Mouse (Mus musculus): ENCODE measurements around the gene Wfdc3.

Wfdc3 gene

DNA sequence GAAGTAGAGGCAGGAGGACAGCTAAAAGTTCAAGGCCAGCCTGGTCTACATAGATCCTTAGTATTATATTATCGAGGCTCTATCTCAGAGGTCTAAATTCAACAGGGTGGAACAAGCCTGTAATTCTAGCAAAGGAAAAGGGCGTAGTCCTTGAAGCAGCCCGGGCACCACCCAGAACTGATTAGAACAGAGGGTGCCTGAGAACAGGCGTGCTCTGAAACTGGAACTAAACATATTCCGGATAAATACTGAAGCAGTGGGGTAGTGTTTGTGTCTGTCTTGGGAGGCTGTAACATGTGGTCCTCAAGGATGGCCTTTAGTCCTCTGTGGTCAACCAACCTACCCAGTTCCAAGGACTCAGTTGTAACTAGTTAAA is 28.2 kb upstream of the Wfdc3 start:
- DNase-seq: no peak

DNA sequence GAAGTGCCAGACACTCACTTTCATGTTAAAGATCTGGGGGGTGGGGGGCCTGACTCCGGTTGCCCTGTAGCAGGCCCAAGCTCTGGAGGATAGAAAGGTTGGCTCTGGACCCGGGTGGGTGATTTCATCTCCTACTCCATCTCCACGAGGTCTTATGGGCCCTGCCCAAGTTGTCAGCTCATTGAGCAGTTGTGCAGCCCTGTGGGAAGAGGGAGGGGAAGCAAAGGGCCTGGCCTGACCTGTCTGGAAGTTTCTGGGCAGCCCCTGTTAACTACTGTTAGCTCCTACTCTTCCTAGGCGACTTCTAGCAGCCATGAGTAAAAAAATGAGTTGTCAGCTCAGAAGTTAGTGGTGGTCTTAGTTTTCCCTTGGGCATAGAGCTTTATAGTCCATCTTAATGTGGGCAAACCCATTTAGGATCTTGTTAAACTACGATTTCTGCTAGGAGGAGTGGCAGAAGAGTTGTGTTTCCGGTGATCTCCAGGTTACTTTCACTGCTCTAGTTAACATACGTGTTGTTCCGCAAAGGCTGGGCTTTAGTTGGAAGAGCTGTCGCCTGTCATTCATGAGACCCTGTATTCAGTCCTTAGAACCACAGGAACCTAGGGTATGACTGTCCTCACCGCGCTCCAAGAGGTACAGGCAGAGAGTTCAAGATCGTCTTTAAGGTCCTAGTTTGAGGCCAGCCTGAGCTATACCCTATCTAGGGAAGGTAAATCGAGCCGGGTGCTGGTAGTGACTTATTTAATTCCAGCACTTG is 27.7 kb upstream of the Wfdc3 start:
- DNase-seq: no peak

DNA sequence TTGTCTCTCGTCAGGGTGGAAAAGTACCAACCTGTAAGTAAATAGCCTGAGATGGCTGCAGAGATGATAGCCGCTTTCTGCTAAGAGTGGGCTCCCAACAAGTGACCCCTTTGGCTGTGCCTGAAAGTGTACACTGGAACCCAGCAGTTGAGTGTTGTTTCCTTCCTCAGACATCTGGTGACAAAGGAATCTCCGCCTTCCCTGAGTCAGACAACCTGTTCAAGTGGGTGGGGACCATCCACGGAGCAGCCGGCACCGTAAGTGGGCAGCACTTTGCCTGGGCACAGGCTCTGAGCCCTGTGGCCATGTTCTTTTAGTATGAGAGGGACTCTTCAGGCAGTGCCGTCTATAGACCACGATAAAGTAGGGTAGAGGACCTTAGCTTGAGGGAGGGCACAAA is 25.4 kb upstream of the Wfdc3 start:
- no peak for DNase-seq

DNA sequence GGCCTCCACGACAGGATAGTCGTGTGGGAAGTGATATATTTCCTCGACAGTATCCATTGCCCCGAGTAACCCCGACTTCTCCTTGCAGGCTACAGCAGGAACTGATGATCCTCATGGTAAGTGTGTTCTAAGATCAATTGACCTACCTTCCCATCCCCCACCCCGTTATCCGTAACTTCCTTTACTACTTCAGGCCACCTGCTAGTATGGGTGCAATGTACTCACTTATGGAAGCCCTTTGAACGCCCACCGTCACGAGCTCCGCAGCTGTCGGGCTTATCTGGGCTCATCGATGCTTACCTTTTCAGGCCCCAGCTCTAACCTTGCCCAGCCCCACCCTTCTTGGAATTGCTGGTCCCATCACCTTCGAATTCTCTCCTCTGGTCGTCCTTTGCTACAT is 24.5 kb upstream of the Wfdc3 start:
- DNase-seq: no peak

DNA sequence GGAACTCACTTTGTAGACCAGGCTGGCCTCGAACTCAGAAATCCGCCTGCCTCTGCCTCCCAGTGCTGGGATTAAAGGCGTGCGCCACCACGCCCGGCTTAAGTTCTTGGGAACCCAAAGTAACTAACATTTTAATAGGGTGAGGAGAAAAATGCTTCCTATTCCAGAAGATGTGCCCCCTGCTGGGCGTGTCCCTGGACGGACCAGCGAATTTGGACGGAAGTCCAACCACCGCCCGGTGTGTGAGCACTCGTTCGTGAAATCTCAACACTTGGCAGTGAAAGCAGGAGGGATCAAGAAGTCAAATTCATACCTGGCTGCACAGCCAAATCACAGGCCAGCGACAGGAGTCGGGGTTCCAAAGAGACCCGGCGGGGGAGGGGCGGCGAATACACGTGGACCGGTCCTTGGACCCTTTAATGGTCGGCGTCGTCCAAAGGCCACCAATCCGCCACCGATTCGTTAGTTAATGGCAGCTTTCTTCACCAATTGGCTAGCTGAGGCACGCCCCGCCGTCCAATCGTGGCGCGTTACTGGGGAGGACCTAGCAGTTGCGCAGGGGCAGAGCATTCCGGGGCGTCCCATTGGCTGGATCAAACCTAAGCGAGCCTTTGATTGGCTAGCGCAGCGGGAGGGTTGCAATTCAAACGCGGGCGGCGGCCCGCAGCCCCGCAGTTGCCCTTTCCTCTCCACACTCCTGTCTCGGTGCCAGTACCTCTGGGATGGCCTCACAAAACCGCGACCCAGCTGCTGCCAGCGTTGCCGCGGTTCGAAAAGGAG is 23.7 kb upstream of the Wfdc3 start, which contains the start of gene Ube2c:
TSS of gene Ube2c (plus strand) at position 641 of the 780 bp plus-strand sequence.
- DNase-seq: peak; percentile 100

DNA sequence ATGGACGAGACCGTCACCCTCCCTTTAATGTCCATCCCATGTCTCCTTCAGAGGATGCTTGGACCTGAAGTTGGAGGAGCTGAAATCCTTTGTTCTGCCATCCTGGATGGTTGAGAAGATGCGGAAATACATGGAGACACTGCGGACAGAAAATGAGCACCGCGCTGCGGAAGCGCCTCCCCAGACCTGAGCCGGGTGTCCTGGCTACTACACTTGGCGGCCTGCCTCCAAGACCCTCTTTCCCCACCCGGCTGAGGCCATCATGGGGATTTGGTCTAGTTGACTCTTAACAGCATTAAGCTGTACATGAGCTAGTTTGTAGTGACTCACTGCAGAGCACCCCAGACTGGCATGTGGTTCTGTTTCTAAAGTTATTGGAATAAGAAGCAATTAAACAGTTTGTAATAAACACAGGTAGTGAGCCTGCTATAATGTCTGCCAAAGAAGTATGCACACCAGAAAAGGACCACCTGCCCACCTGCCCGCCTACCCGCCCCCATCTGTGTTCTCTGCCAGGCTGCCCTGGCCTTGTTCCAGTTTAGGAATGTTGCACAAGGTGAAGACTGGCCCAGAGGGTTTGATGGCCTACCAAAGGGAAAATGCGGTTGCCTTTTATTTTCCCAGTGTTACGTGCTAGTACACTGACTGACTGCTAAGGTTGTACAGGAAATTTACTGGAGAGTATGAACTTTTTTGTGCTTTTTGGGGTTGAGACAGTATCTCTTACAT is 22.2 kb upstream of the Wfdc3 start:
- DNase-seq: no peak

DNA sequence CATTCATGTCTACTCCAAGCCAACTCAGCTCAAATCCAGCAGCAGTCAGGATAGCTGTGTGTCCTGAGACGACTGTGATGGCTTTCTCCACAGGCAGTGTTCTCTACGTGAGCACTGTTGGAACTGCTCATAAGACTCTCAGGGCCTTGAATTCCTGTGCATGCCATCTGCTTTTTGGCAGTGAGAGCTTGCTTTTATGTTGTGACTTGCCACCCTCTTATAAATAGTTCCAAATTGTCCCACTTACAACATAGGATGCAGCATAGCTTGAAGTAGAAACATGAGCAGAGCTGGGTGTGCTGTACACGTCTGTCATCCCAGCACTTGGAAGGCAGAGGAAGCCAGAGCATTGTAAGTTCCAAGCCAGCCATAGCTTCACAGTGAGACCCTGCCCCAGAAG is 20.1 kb upstream of the Wfdc3 start:
- DNase-seq: no peak

DNA sequence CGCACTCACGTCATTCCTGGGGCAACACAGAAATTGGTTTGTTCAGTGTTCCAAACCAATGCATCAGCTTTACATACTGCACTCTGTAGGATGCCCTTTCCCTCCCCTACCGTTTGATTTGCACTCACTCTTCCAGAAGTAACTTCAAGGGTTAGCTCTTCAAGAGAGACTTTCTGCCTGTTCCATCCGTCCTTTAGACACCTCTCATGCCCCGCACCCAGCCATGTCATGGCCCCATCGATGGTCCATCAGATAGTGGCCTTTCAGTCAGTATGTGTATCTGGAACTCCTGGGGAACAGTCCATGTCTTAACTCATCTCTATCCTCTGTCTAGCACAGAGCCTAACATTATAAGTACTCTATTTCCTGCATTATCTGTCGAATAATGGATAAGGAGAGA is 16.9 kb upstream of the Wfdc3 start:
- peak; percentile 70 for DNase-seq

DNA sequence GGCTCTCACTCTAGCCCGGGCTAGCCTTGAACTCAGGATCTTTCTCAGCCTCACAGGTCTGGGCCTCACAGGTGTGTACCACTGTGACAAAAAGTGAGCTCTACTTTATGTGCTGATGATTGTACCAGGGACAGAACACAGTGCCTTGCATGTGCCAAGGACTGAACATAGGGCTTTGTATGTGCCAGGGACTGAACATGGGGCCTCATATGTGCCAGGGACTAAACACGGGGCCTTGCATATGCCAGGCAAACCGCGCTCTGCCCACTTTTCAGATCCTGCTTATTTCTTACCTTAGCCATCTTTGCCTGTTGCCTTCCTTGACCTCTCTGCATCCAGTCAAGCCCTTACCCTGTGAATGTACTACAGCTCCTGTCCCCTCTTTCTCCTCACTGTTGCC is 16.2 kb upstream of the Wfdc3 start:
- peak; percentile 70 for DNase-seq

DNA sequence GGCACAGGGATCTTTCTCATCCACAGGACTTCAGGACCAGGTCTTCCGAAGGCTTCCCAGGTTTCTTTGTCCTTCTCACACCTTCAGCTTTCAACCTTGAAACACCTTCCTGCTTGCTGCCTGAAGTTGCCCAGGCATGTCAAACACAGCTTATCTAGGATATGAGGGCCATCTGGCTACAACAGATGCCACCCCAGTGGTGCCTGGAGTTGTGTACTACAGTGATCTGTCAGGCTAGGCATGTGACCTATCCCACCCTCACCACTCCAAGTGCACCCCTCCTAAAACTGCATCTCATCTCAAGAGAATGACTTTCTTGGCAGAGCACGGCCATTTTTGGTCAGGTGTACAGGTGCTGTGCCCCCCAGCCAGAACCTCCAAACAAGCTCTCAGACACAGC is 15.8 kb upstream of the Wfdc3 start:
- peak; percentile 89 for DNase-seq

DNA sequence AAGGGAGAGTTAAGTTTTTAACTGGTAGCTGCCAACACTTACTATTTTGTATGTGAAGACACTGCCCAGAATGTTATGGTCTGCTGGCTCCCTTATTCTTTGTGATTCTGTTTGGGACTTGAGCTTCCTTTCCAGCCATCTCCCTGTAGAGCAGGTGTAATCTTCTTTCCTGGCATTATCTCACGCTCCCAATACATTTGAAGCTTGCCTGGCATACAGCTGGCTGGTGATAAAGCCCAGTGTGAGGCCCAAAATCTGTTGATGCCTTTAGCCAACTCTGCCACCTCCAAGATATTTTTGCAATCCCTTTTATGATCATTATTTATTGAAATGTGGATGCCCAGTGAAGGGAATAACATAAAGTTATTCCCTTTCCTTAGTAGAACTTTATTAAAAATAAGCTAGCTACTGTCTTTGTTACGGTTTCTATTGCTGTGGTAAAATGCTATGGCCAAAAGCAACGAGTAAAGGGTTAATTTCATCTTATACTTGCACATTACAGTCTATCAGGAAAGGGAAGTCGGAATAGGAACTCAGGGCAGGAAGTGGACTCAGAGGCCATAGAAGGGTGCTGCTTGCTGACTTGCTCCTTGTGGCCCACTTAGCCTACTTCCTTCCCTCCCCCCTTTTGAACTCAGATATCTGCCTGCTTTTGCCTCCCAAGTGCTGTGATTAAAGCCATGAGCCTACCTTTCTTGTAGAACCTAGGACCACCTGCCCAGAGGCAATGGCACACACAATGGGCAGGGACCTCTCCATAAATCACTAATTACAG is 14.5 kb upstream of the Wfdc3 start:
- no peak for DNase-seq

DNA sequence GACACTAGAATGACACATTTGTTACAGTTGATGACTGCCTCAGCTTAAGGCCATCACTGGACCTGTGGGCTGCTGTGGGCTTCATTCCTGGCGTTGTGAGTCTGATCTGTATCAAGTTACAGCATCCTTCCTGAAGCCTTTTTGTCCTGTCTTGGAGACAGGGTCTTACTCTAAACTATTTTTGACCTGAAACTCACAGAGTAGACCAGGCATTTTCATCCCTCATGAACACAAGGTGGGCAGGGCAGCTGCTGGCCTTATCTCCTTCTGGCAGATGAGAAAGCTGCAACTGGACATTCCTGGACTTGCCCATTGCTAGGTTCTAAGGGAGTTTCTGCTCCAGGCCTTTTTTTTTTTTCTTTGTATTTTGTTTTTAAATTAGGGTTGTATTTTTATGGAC is 13.0 kb upstream of the Wfdc3 start:
- peak; percentile 77 for DNase-seq

DNA sequence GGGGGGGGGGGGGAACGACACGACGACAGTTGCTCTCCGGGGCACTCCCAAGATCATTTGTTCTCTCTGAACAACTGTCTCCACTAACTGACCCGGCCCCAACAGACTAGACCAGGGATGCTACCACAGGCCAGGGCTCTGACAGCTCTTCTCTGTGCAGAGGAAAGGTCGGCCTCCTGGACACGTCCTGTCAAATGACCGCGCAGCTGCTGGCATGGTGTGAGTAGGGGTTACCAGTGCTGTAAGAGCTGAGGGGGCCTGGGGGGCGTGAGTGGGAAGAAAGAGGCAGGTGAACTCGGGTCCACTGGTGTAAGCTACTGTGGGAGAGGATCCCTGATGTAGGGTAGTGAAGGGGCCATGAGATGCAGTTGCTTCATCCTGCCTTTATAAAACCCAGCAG is 12.1 kb upstream of the Wfdc3 start:
- DNase-seq: peak; percentile 91

DNA sequence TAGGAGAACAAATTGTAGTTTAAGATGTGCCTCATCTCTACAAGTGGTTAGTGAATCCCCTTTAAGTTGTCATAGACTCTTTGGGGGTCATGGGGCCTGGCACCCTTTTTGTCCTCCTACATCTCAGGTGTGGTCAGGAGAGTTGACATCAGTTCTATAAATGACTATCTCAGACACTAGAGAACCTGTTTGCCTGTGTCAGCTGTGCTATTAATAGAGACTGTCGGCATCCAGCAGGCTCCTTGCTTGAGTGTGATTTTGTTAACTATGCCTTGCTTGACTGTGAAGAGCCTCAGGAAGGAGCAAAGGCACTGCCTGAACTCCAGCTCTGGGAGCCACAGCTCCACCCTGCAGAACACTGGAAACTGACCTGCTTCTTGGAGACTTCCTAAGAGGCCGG is 9.1 kb upstream of the Wfdc3 start:
- DNase-seq: peak; percentile 95

DNA sequence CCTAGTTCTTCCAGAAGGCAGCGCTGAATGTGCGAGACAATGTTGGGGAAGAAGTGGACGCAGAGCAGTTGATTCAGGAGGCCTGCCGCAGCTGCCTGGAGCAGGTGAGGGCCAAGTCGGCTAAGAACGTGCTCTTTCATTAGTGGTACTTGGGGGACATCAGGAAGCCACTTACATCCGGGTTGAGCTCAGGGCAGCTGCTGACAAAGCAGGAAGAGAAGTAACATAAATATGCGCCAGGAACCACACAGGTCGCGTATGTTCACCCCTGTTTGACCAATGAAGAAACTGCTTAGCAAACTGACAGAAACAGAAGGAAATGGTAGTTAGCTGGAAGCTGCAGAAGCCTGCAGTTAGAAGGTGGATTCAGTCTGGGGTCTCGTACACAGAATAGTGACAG is 8.4 kb upstream of the Wfdc3 start:
- DNase-seq: no peak

DNA sequence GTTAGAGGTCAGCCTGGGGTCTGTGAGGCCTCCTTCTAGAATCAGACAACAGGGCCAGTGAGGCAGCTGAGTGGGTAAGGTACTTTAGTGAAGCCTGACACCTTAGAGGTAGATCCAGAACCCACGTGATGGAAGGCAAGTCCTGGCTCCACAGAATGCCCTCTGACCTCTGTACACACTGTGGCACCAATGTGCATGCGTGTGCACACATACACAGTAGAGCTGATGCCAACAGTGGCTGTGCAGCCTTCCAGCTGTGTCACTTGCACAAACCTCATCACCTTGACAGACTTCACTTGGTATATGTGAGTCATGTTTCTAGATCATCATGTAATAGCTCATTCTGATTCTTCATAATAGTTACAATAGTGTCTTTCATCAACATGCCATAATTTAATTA is 6.7 kb upstream of the Wfdc3 start:
- peak; percentile 81 for DNase-seq

DNA sequence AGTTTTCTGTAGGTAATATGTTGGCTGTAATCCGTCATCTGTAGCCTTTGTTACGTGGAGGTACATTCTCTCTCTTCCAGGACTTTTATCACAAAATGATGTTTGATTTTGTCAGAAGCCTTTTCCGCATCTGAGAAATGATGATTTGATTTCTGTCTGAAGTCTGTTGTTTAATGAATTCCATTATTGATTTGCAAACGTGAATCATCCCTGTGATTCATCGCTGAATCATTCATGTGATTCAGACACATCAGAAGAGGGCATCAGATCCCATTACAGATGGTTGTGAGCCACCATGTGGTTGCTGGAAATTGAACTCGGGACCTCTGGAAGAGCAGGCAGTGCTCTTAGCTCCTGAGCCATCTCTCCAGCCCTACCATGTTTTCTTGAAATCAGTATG is 3.3 kb upstream of the Wfdc3 start:
- no peak for DNase-seq

DNA sequence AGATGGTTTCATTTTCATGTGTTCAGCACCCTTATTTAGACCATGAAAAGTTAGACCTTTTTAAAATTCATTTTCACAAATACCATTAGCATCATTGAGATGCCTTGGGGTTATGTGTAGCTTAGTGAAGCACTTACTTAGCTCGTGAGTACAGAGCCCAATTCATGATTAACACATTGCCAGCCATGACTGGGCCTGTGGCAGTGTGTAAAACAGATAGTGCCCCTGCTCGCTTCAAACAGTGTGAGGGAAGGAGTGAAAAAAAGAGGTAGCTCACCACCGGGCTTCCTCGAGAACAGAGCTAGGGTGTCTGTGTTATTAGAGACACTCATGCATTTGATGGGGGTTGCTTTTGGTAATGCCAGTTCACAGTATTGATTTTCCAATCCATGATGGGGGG is 2.5 kb upstream of the Wfdc3 start:
- DNase-seq: no peak

DNA sequence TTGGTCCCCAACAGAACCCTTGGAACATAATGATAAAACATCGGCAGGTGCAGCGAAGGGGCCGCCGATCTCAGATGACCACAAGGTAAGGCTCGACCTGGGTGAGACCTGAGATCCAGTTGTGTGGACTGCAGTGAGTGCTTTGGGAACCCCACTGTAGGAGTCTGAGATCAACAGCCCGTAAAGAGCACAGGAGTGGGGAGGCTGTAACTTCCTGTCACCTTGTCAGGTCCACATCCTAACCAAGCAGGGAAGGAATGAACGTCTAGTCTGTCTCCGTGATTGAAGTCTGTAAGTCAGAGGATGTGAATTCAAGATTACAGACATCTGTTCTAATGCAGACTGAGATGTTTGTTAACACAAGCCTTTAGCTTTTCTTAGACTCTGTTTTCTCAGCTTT is 962 bp upstream of the Wfdc3 start:
- DNase-seq: no peak

DNA sequence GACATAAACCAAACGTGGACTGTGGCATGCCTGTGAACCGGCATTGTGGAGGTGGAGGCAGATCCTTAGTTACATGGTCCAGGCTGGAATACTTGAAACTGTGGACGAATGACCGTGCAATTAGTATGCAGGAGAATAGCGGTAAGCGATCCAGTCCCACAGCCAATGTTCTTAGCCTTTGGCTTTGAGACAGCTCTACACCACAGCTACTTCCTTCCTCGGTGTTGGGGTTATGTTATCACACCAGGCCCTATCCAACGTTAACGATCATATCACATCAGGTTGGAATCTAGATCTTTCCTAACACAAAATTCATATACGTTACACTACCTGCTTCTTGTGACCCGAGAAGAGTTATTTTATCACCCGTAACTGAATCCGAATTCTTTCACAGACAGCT is 744 bp downstream of the Wfdc3 start:
- DNase-seq: peak; percentile 86

DNA sequence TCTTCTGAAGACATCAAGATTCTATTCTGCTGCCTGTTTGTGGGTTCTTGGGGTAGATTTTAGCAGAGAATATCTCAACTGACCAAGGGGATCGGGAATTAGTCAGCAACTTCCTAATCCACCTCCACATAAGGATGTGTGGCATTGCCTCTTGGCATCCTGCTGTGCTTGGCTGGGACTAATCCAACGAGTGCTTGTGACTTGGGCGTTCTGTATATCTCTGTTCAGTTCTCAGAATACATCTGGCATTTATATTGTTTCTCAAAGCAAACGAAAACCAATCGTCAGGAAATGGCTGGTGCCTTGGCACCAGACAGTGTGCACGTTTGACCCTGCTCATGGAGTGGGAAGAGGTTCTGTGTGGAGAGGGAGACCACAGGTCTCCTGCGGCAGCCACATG is 5.9 kb downstream of the Wfdc3 start:
- no peak for DNase-seq

DNA sequence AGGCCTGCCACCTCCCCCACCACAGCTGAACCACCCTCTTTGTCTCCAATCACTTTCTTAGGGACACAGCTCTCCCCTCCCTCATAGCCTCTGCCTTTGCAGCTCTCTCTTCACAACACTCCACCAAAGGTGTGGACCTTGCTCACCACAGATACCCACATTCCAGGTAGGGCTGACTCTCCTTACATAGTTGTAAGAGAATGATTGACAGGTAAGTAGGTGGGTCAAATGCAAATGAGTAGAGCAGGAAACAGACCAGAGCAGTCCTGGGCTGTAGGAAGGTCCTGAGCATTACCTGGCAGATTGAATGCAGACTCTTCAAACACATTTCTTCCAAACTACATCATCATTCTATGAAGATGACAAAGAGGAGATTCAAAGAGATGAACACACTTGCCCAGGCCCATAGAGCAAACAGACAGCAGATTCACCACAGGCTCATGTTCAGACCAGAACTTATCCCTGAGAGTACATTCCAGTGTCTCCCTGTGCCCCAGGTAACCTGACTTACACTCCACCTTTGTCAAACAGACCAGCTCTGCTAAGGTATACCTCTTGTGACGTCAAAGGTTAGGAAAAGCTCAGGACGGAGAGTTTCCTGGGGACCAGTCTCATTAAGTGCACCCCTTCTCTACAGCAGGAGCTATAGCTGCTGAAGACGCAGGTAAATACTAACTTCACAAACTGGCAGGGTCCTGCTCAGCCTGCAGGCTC is 8.2 kb downstream of the Wfdc3 start:
- DNase-seq: no peak
